Mouse (Mus musculus): Measurements from ENCODE around the gene Robo4. TPM values are rescaled to one million over a fixed set of nuclear protein-coding genes. Genes with fewer than 3 reads are reported as not detected.

The Robo4 gene
- total and polyA plus RNA-seq, 3 experiments: not detected

- in situ Hi-C loops (cut with MboI; ENCODE audit: low pct_ligation_motif_present, low pct_unique_long_range_greater_than_20kb, low sequenced_read_pairs): no loop called here
- Histone ChIP-seq H3K4me3 (replicated peaks in 1 of 3; ENCODE audit: low read depth in 2 of 3, low read length in 2 of 3, poor library complexity in 1 of 3) (no peak overlapping the region), H3K9ac (ENCODE audit: insufficient read depth, low read depth) (no peak overlapping the region), H3K27me3 (replicated peaks) (no peaks in the 10 kb centered on the region), H3K4me2 (ENCODE audit: insufficient read depth, low read depth, poor library complexity, severe bottlenecking) (no peak overlapping the region), H3K4me1 (ENCODE audit: control insufficient read depth in 1 of 2, insufficient read depth in 2 of 2) (peaks cover 0 to 3% of the 10 kb centered on the region in 2 experiments; a peak in 1 of 4 replicates), H3K27ac (ENCODE audit: insufficient read depth, low read depth) (no peak overlapping the region), H3K9me3 (replicated peaks; ENCODE audit: low read length) (no peaks in the 10 kb centered on the region), H3K79me2 (replicated peaks; ENCODE audit: control insufficient read depth, extremely low read depth, insufficient read depth, poor library complexity, severe bottlenecking) (no peaks in the 10 kb centered on the region), H3K36me3 (replicated peaks in 1 of 2; ENCODE audit: control insufficient read depth in 1 of 2, insufficient read depth in 1 of 2, low read length in 1 of 2) (no peaks in the 10 kb centered on the region)
- no peak for TF ChIP-seq SMC3 (IDR thresholded peaks at IDR 0.05; ENCODE audit: low read depth, low read length)
- no peak for TF ChIP-seq CHD2 (IDR thresholded peaks at IDR 0.05; ENCODE audit: low read length)
- no peak for TF ChIP-seq CTCF (conservative IDR thresholded peaks at IDR 0.05 in 1 of 2, IDR thresholded peaks at IDR 0.05 in 1 of 2; ENCODE audit: low read depth in 2 of 2, low read length in 2 of 2)
- no peak for TF ChIP-seq SIN3A (IDR thresholded peaks at IDR 0.05; ENCODE audit: low read length)
- no peak for TF ChIP-seq HCFC1 (IDR thresholded peaks at IDR 0.05; ENCODE audit: low read depth, low read length)
- TF ChIP-seq MAZ (IDR thresholded peaks at IDR 0.05; ENCODE audit: low read depth, low read length): no peak
- no peak for TF ChIP-seq MXI1 (IDR thresholded peaks at IDR 0.05; ENCODE audit: low read depth, low read length)
- DNase-seq (ENCODE audit: extremely low read depth): no peak
- dilution Hi-C loops (cut with MboI; ENCODE audit: extremely low pct_ligation_motif_present, extremely low pct_unique_long_range_greater_than_20kb, low sequenced_read_pairs): no loop called here
Measured at GRCm38 (mm10) chr9:37368860-37369259, 32.8 kb upstream of the Robo4 start.

DNA sequence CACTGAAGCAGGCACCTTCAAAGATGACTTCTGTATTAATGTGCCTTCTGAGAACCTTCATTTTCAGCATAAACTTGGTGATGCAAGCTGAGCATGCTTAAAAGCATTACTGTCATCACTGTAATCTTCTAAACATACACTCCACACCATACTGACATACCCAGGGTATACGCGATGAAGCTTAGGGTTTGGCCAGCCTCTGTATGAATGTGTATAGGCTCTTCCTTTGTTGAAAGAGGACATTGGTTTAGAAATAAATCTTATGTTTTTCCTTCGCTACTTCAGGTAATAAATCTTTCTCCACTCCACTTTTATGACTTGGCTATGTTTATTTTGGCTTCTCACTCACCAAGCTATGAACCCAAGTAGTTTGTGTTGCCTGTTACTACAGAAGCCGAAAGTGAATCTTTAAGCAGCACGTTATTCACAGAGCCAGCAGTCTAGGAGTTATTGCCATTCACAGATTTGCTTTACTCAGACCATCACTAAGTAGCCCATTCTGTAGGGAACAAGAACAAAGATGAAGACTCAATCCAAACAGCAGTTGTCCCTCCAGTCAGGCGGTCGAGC, 30.4 kb upstream of the Robo4 start:
- in situ Hi-C loops (cut with MboI; ENCODE audit: low pct_ligation_motif_present, low pct_unique_long_range_greater_than_20kb, low sequenced_read_pairs): no loop called here
- DNase-seq (ENCODE audit: extremely low read depth): no peak
- no peaks in the 10 kb centered on the region for H3K36me3 ChIP-seq (replicated peaks in 1 of 2; ENCODE audit: control insufficient read depth in 1 of 2, insufficient read depth in 1 of 2, low read length in 1 of 2)
- H3K79me2 ChIP-seq (replicated peaks; ENCODE audit: control insufficient read depth, extremely low read depth, insufficient read depth, poor library complexity, severe bottlenecking): no peaks in the 10 kb centered on the region
- dilution Hi-C loops (cut with MboI; ENCODE audit: extremely low pct_ligation_motif_present, extremely low pct_unique_long_range_greater_than_20kb, low sequenced_read_pairs): no loop called here
- H3K4me1 ChIP-seq (ENCODE audit: control insufficient read depth in 1 of 2, insufficient read depth in 2 of 2): no peaks in the 10 kb centered on the region
- no peak overlapping the region for H3K27ac ChIP-seq (ENCODE audit: insufficient read depth, low read depth)
- no peak overlapping the region for H3K9ac ChIP-seq (ENCODE audit: insufficient read depth, low read depth)
- H3K4me3 ChIP-seq (replicated peaks in 1 of 3; ENCODE audit: low read depth in 2 of 3, low read length in 2 of 3, poor library complexity in 1 of 3): no peak overlapping the region
- H3K27me3 ChIP-seq (replicated peaks): no peaks in the 10 kb centered on the region
- H3K4me2 ChIP-seq (ENCODE audit: insufficient read depth, low read depth, poor library complexity, severe bottlenecking): no peak overlapping the region
- TF ChIP-seq CTCF (conservative IDR thresholded peaks at IDR 0.05 in 1 of 2, IDR thresholded peaks at IDR 0.05 in 1 of 2; ENCODE audit: low read depth in 2 of 2, low read length in 2 of 2) (no peak), TCF12 (IDR thresholded peaks at IDR 0.05; ENCODE audit: low read depth, low read length) (no peak), TBP (conservative IDR thresholded peaks at IDR 0.05; ENCODE audit: low read depth, low read length) (no peak)
- no peaks in the 10 kb centered on the region for H3K9me3 ChIP-seq (replicated peaks; ENCODE audit: low read length)

DNA sequence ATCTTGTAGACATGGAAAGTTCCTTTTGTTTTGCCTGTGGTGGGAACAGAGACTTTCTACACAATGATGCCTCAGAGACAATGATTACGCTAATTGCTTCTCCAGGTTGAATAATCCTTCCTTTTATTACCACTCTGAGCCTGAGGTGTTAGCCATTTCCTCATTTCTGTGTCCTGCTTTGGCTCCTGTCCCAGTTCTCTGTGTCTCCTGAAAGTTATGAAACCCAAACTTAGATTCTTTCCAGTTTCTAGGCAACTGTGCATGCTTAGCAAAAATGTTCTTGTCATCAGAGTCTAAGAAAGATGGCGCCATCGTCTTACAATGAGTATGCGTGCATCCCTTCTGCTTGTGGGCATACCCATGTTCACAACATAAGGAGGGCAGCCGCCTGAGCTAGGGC, 26.0 kb upstream of the Robo4 start:
- Histone ChIP-seq H3K27me3 (replicated peaks) (no peaks in the 10 kb centered on the region), H3K36me3 (replicated peaks in 1 of 2; ENCODE audit: control insufficient read depth in 1 of 2, insufficient read depth in 1 of 2, low read length in 1 of 2) (no peaks in the 10 kb centered on the region), H3K4me3 (replicated peaks in 1 of 3; ENCODE audit: low read depth in 2 of 3, low read length in 2 of 3, poor library complexity in 1 of 3) (no peak overlapping the region), H3K4me1 (ENCODE audit: control insufficient read depth in 1 of 2, insufficient read depth in 2 of 2) (peaks cover 0 to 2% of the 10 kb centered on the region in 2 experiments; a peak in 1 of 4 replicates), H3K79me2 (replicated peaks; ENCODE audit: control insufficient read depth, extremely low read depth, insufficient read depth, poor library complexity, severe bottlenecking) (no peaks in the 10 kb centered on the region), H3K9me3 (replicated peaks; ENCODE audit: low read length) (no peaks in the 10 kb centered on the region), H3K4me2 (ENCODE audit: insufficient read depth, low read depth, poor library complexity, severe bottlenecking) (no peak overlapping the region), H3K9ac (ENCODE audit: insufficient read depth, low read depth) (no peak overlapping the region), H3K27ac (ENCODE audit: insufficient read depth, low read depth) (no peak overlapping the region)
- DNase-seq (ENCODE audit: extremely low read depth): no peak
- dilution Hi-C loops (cut with MboI; ENCODE audit: extremely low pct_ligation_motif_present, extremely low pct_unique_long_range_greater_than_20kb, low sequenced_read_pairs) (no loop called here), in situ Hi-C loops (cut with MboI; ENCODE audit: low pct_ligation_motif_present, low pct_unique_long_range_greater_than_20kb, low sequenced_read_pairs) (no loop called here)
- TF ChIP-seq POLR2AphosphoS2 (IDR thresholded peaks at IDR 0.05; ENCODE audit: low read depth, low read length) (no peak), PAX5 (IDR thresholded peaks at IDR 0.05; ENCODE audit: low read length) (no peak), NRF1 (IDR thresholded peaks at IDR 0.05; ENCODE audit: low read depth, low read length) (no peak), HCFC1 (IDR thresholded peaks at IDR 0.05; ENCODE audit: low read depth, low read length) (no peak), RCOR1 (conservative IDR thresholded peaks at IDR 0.05; ENCODE audit: low read depth, low read length) (no peak), ZKSCAN1 (IDR thresholded peaks at IDR 0.05; ENCODE audit: borderline replicate concordance, low read depth, low read length) (no peak), TBP (conservative IDR thresholded peaks at IDR 0.05; ENCODE audit: low read depth, low read length) (no peak), CHD2 (IDR thresholded peaks at IDR 0.05; ENCODE audit: low read length) (no peak), USF1 (IDR thresholded peaks at IDR 0.05; ENCODE audit: low read depth, low read length) (no peak), TCF12 (IDR thresholded peaks at IDR 0.05; ENCODE audit: low read depth, low read length) (no peak), EP300 (IDR thresholded peaks at IDR 0.05; ENCODE audit: low read length) (no peak), SIN3A (IDR thresholded peaks at IDR 0.05; ENCODE audit: low read length) (no peak), UBTF (IDR thresholded peaks at IDR 0.05; ENCODE audit: low read depth, low read length) (no peak), KAT2A (IDR thresholded peaks at IDR 0.05; ENCODE audit: insufficient replicate concordance, low read length) (no peak), ETS1 (conservative IDR thresholded peaks at IDR 0.05; ENCODE audit: low read depth, low read length) (no peak), SMC3 (IDR thresholded peaks at IDR 0.05; ENCODE audit: low read depth, low read length) (no peak), BHLHE40 (IDR thresholded peaks at IDR 0.05; ENCODE audit: low read depth, low read length) (no peak), ZC3H11A (IDR thresholded peaks at IDR 0.05; ENCODE audit: low read depth, low read length) (no peak), NELFE (IDR thresholded peaks at IDR 0.05; ENCODE audit: low read depth, low read length) (no peak)

All from CH12.LX (cell line).